Mouse (Mus musculus) heart, adult 2 months (tissue): ENCODE data around the gene Sh3rf1.

Experiments used
- CTCF ChIP-seq: fragments of 200-600 bp; IDR thresholded peaks from 2 replicates; pipeline ENCODE4 v1.8.1; 2022; ENCODE audit warnings: antibody characterized with exemption, mild to moderate bottlenecking, moderate library complexity
- EP300 ChIP-seq: fragments of 200-500 bp; IDR thresholded peaks from 2 replicates; pipeline ENCODE4 v1.6.1; 2011; ENCODE audit warnings: low read depth, low read length, control low read depth; ENCODE audit not compliant: insufficient read depth
- POLR2A ChIP-seq: fragments of 200-500 bp; IDR thresholded peaks from 2 replicates; pipeline ENCODE4 v1.6.1; 2011; ENCODE audit warnings: mild to moderate bottlenecking, low read depth, low read length, control low read depth; ENCODE audit not compliant: insufficient read depth

- TF ChIP-seq POLR2A = no peak
- no peak for TF ChIP-seq EP300
- TF ChIP-seq CTCF = no peak
Observed at GRCm38 (mm10) chr8:61239576-61239975, 15.9 kb downstream of the Sh3rf1 start.
